32 mouse cellular contexts compared by ENCODE assay signal in genomic region chr17:85606463-85606862, GRCm38 (mm10). TPM values are rescaled to one million over a fixed set of nuclear protein-coding genes. Genes with fewer than 3 reads are reported as not detected.
A peak's percentile ranks its signal among the peaks of the same experiment; 100 is the strongest.
DNase-seq lines count a peak whose midpoint lies in the region; ATAC-seq and TF ChIP-seq lines count a peak whose summit lies in the region.
"Had no signal": no experiment of that assay in that cellular context is flagged by ENCODE, and none has a peak within 500 bp of the region (broad histone marks: within the 10 kb centered on the region; RNA-seq: fewer than 3 reads in every experiment).

No protein-coding gene starts in this region.

- H3K36me3 ChIP-seq in forebrain, embryonic 11.5 days (ENCODE audit: control insufficient read depth, insufficient read depth, low read length): no peaks in the 10 kb centered on the region
- H3K36me3 ChIP-seq in forebrain, embryonic 15.5 days: no peaks in the 10 kb centered on the region
- no peaks in the 10 kb centered on the region for H3K36me3 ChIP-seq in midbrain, embryonic 11.5 days (ENCODE audit: control insufficient read depth, insufficient read depth, low read length)
- H3K36me3 ChIP-seq in midbrain, postnatal 0 days (ENCODE audit: insufficient read depth, low read length): no peaks in the 10 kb centered on the region
- no peaks in the 10 kb centered on the region for H3K36me3 ChIP-seq in midbrain, embryonic 16.5 days (ENCODE audit: control insufficient read depth, insufficient read depth, low read length)
- H3K36me3 ChIP-seq: embryonic facial prominence, embryonic 12.5 days; heart, embryonic 13.5 days; limb, embryonic 13.5 days had no signal

- peak; percentile 28; the same call in 1 of the 2 replicates for ATAC-seq in forebrain, embryonic 11.5 days (replicated peaks; ENCODE audit: low FRiP score)
- no peak for ATAC-seq in forebrain, embryonic 15.5 days (replicated peaks)
- no peak for ATAC-seq in midbrain, embryonic 11.5 days (ENCODE audit: low FRiP score)
- ATAC-seq in midbrain, postnatal 0 days (ENCODE audit: low FRiP score): no peak
- ATAC-seq in midbrain, embryonic 16.5 days: no peak
- ATAC-seq in frontal cortex, adult (ENCODE audit: low TSS enrichment): no peak
- ATAC-seq: intestine, embryonic 16.5 days; liver, postnatal 0 days had no signal

- no peak overlapping the region for H3K4me2 ChIP-seq in forebrain, embryonic 11.5 days (ENCODE audit: low read depth, low read length, severe bottlenecking)
- no peak overlapping the region for H3K4me2 ChIP-seq in forebrain, embryonic 15.5 days (replicated peaks)
- H3K4me2 ChIP-seq in midbrain, embryonic 11.5 days: no peak overlapping the region
- H3K4me2 ChIP-seq in midbrain, postnatal 0 days (ENCODE audit: low read depth, low read length, poor library complexity, severe bottlenecking): no peak overlapping the region
- no peak overlapping the region for H3K4me2 ChIP-seq in midbrain, embryonic 16.5 days (ENCODE audit: low read length)
- H3K4me2 ChIP-seq: embryonic facial prominence, embryonic 12.5 days; heart, embryonic 13.5 days; limb, embryonic 13.5 days; liver, embryonic 11.5 days had no signal

- TF ChIP-seq POLR2A in brain, embryonic 14.5 days (IDR thresholded peaks at IDR 0.05; ENCODE audit: borderline replicate concordance, extremely low read depth, insufficient read depth, insufficient read length, poor library complexity, severe bottlenecking): no peak

- no peak overlapping the region for H3K9ac ChIP-seq in forebrain, embryonic 11.5 days (ENCODE audit: low read length)
- no peak overlapping the region for H3K9ac ChIP-seq in forebrain, embryonic 15.5 days (replicated peaks)
- H3K9ac ChIP-seq in midbrain, embryonic 11.5 days (ENCODE audit: low read length): no peak overlapping the region
- no peak overlapping the region for H3K9ac ChIP-seq in midbrain, postnatal 0 days (replicated peaks; ENCODE audit: low read length, poor library complexity, severe bottlenecking)
- no peak overlapping the region for H3K9ac ChIP-seq in midbrain, embryonic 16.5 days (ENCODE audit: low read depth, low read length)
- H3K9ac ChIP-seq: embryonic facial prominence, embryonic 12.5 days; heart, embryonic 13.5 days; limb, embryonic 13.5 days; liver, postnatal 0 days had no signal

- no peak for TF ChIP-seq CTCF in midbrain, postnatal 0 days (IDR thresholded peaks at IDR 0.05)
- TF ChIP-seq CTCF in brain, embryonic 14.5 days (IDR thresholded peaks at IDR 0.05; ENCODE audit: borderline replicate concordance, extremely low read depth, insufficient read depth, insufficient read length): no peak

- WGBS in forebrain, embryonic 11.5 days: 6% methylated on average over 3 of the region's 3 CpGs
- 13% methylated on average over 3 of the region's 3 CpGs for WGBS in forebrain, embryonic 15.5 days
- WGBS in midbrain, embryonic 11.5 days: 5% methylated on average over 3 of the region's 3 CpGs
- 7% methylated on average over 3 of the region's 3 CpGs for WGBS in midbrain, postnatal 0 days
- WGBS in midbrain, embryonic 16.5 days: 12% methylated on average over 3 of the region's 3 CpGs

- H3K9me3 ChIP-seq in forebrain, embryonic 11.5 days (ENCODE audit: control insufficient read depth, low read length): no peaks in the 10 kb centered on the region
- no peaks in the 10 kb centered on the region for H3K9me3 ChIP-seq in forebrain, embryonic 15.5 days
- no peaks in the 10 kb centered on the region for H3K9me3 ChIP-seq in midbrain, embryonic 11.5 days (ENCODE audit: control insufficient read depth, low read length)
- H3K9me3 ChIP-seq in midbrain, postnatal 0 days (ENCODE audit: low read length): no peaks in the 10 kb centered on the region
- H3K9me3 ChIP-seq in midbrain, embryonic 16.5 days (replicated peaks; ENCODE audit: control insufficient read depth, low read length, poor library complexity, severe bottlenecking): no peaks in the 10 kb centered on the region
- H3K9me3 ChIP-seq: embryonic facial prominence, embryonic 12.5 days; heart, embryonic 13.5 days; limb, embryonic 13.5 days had no signal

- no peak for DNase-seq in forebrain, embryonic 11.5 days (ENCODE audit: low spot score)
- DNase-seq in midbrain, embryonic 11.5 days (ENCODE audit: low spot score, missing footprints): peak; percentile 88
- no peak for DNase-seq in midbrain, postnatal 0 days (ENCODE audit: low spot score)
- DNase-seq in brain, embryonic 14.5 days (ENCODE audit: low read depth): peak; percentile 71
- DNase-seq in testis, postnatal 14 days (ENCODE audit: low spot score): no peak
- DNase-seq: adrenal gland, postnatal 25 days; cerebellum, adult 2 months; cerebellum, postnatal 25 days; gastrocnemius, postnatal 10 days; heart, postnatal 10 days; kidney, adult 8-10 months; kidney, postnatal 4 days; liver, postnatal 0 days; lung, postnatal 36 days; thymus, postnatal 4 days had no signal

- 0 out of 2 replicates have a peak overlapping the region, but pooled peaks have one; percentile 31 for H3K27ac ChIP-seq in forebrain, embryonic 11.5 days (ENCODE audit: low read depth, low read length)
- H3K27ac ChIP-seq in forebrain, embryonic 15.5 days (replicated peaks): no peak overlapping the region
- H3K27ac ChIP-seq in midbrain, embryonic 11.5 days (ENCODE audit: low read depth, low read length): no peak overlapping the region
- H3K27ac ChIP-seq in midbrain, postnatal 0 days (ENCODE audit: low read depth, low read length): no peak overlapping the region; the same call in 1 of the 2 replicates
- H3K27ac ChIP-seq in midbrain, embryonic 16.5 days (ENCODE audit: low read length): 0 out of 2 replicates have a peak overlapping the region, but pooled peaks have one; percentile 31
- H3K27ac ChIP-seq: embryonic facial prominence, embryonic 12.5 days; heart, embryonic 13.5 days; kidney, postnatal 0 days; limb, embryonic 13.5 days had no signal

- no peak overlapping the region for H3K4me3 ChIP-seq in forebrain, embryonic 11.5 days (ENCODE audit: low read depth, low read length)
- no peak overlapping the region for H3K4me3 ChIP-seq in forebrain, embryonic 15.5 days
- no peak overlapping the region for H3K4me3 ChIP-seq in midbrain, embryonic 11.5 days (ENCODE audit: low read depth, low read length)
- H3K4me3 ChIP-seq in midbrain, postnatal 0 days (ENCODE audit: low read depth, low read length): no peak overlapping the region
- no peak overlapping the region for H3K4me3 ChIP-seq in midbrain, embryonic 16.5 days (ENCODE audit: low read depth, low read length)
- H3K4me3 ChIP-seq: embryonic facial prominence, embryonic 12.5 days; heart, embryonic 13.5 days; limb, embryonic 13.5 days had no signal

- H3K27me3 ChIP-seq in forebrain, embryonic 11.5 days (ENCODE audit: control insufficient read depth, insufficient read depth, low read length): peaks cover 54% of the 10 kb centered on the region
- peaks cover 77% of the 10 kb centered on the region for H3K27me3 ChIP-seq in forebrain, embryonic 15.5 days
- peaks cover 71% of the 10 kb centered on the region for H3K27me3 ChIP-seq in midbrain, embryonic 11.5 days (ENCODE audit: control insufficient read depth, insufficient read depth, low read length)
- H3K27me3 ChIP-seq in midbrain, postnatal 0 days (ENCODE audit: insufficient read depth, low read length): peaks cover 80% of the 10 kb centered on the region
- peaks cover 64% of the 10 kb centered on the region for H3K27me3 ChIP-seq in midbrain, embryonic 16.5 days (ENCODE audit: control insufficient read depth, insufficient read depth, low read depth, low read length)

- peaks cover 16% of the 10 kb centered on the region for H3K4me1 ChIP-seq in forebrain, embryonic 11.5 days (replicated peaks; ENCODE audit: control insufficient read depth, insufficient read depth, low read length)
- peaks cover 16% of the 10 kb centered on the region for H3K4me1 ChIP-seq in forebrain, embryonic 15.5 days
- H3K4me1 ChIP-seq in midbrain, embryonic 11.5 days (ENCODE audit: control insufficient read depth, insufficient read depth, low read length): peaks cover 7% of the 10 kb centered on the region
- H3K4me1 ChIP-seq in midbrain, postnatal 0 days (ENCODE audit: insufficient read depth, low read length): no peaks in the 10 kb centered on the region
- no peaks in the 10 kb centered on the region for H3K4me1 ChIP-seq in midbrain, embryonic 16.5 days (ENCODE audit: control insufficient read depth, insufficient read depth, low read length)
- H3K4me1 ChIP-seq: embryonic facial prominence, embryonic 12.5 days had no signal

RNA-seq across cellular contexts. Expression of gene Six3, which starts 6.9 kb away (rescaled TPM):
- 17.1 and 17.5 TPM in 2 replicates for polyA plus RNA-seq in forebrain, embryonic 11.5 days (2014; fragmentation: Nextera tagmentation; extraction: Ambion mirVana)
- 18.0 and 21.7 TPM in 2 replicates for polyA plus RNA-seq in forebrain, embryonic 15.5 days (2015; fragmentation: Nextera tagmentation; extraction: Ambion mirVana)
- 6.7 and 10.7 TPM in 2 replicates for polyA plus RNA-seq in midbrain, embryonic 11.5 days (2014; fragmentation: Nextera tagmentation; extraction: Ambion mirVana)
- total RNA-seq in midbrain, postnatal 0 days (2014; rRNA removed): 11.2 and 12.8 TPM in 2 replicates
- 23.3 and 28.0 TPM in 2 replicates for polyA plus RNA-seq in midbrain, postnatal 0 days (2015; fragmentation: Nextera tagmentation; extraction: Ambion mirVana)
- polyA plus RNA-seq in brain, embryonic 14.5 days (2012; rRNA removed): 24.0 and 26.9 TPM in 2 replicates
- polyA plus RNA-seq in midbrain, embryonic 16.5 days (2015; fragmentation: Nextera tagmentation; extraction: Ambion mirVana): 19.1 and 24.2 TPM in 2 replicates
- total RNA-seq: adrenal gland, adult 18-20 months; adrenal gland, postnatal 25 days; gastrocnemius, postnatal 10 days; heart, adult 8-10 months; heart, postnatal 10 days; hematopoietic stem cell, adult 5-6 weeks; megakaryocyte, adult 5-6 weeks; MEL had no signal
- polyA plus RNA-seq: gonadal fat pad, adult 2 months; heart, embryonic 13.5 days; intestine, embryonic 16.5 days; kidney, postnatal 0 days; limb, embryonic 13.5 days; liver, embryonic 11.5 days; liver, postnatal 0 days; lung, embryonic 16.5 days; neural tube, embryonic 14.5 days had no signal

Comparison
In these comparisons a context has a peak if more than half of its experiments do, and no peak if none do; other contexts are left out.
1. DNase-seq: peak in midbrain, embryonic 11.5 days (single experiment) and brain, embryonic 14.5 days (single experiment); none in forebrain, embryonic 11.5 days (single experiment), midbrain, postnatal 0 days (single experiment) and testis, postnatal 14 days (single experiment).
2. H3K27ac ChIP-seq: peak in forebrain, embryonic 11.5 days (single experiment) and midbrain, embryonic 16.5 days (single experiment); none in forebrain, embryonic 15.5 days (single experiment), midbrain, embryonic 11.5 days (single experiment) and midbrain, postnatal 0 days (single experiment).